In the genomic region with DNA sequence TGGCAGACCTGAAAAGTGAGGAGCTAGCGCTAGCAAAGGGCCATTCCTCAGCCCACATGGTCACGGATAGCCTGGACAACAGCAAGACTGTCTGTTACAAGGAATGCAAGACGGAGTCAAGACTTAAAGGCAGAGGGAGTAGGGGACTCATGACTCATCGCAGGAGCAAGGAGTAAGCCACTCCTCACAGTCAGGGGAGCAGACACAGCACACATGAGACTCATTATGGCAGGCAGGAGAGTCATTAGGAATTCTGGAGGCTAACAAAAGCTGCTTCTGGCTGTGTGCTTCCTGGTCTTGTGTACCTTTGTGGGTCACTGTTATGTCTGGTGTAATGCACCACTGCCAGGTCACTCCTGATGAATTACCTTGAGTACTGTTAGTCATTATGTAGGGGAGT, we compare ENCODE assay signal across 22 mouse cellular contexts.
A peak's percentile ranks its signal among the peaks of the same experiment; 100 is the strongest.
DNase-seq lines count a peak whose midpoint lies in the region.
"Had no signal": no experiment of that assay in that cellular context is flagged by ENCODE, and none has a peak within 500 bp of the region (broad histone marks: within the 10 kb centered on the region; RNA-seq: fewer than 3 reads in every experiment).

No protein-coding gene starts in this region.

- peak; percentile 61 for DNase-seq in heart, adult 11 months
- no peak for DNase-seq in heart, postnatal 14 days
- DNase-seq in embryonic facial prominence, embryonic 10.5 days (ENCODE audit: low spot score), result peak; percentile 46
- DNase-seq in fibroblast of lung, adult 2 months (ENCODE audit: low read depth), result peak; percentile 22
- no peak for DNase-seq in thymus, postnatal 36 days
- no peak for DNase-seq in kidney, postnatal 36 days
- DNase-seq in cerebellum, postnatal 25 days, result no peak
- DNase-seq in cerebellum, adult 11 months, result no peak
- DNase-seq: adrenal gland, postnatal 10 days; B cell, adult 2 months; cerebellum, adult 9-10 months; forebrain, postnatal 0 days; liver, embryonic 13.5 days; lung, adult 2 months; lung, postnatal 14 days; right cerebral cortex, adult 18-20 months; thymus, postnatal 25 days had no signal

- peaks cover 55% of the 10 kb centered on the region for H3K36me3 ChIP-seq in embryonic facial prominence, embryonic 10.5 days (replicated peaks)

- intact Hi-C loops in heart, postnatal 14 days (cut with DNase I), result no loop called here

- H3K27ac ChIP-seq in embryonic facial prominence, embryonic 10.5 days (replicated peaks), result peak overlapping the region; percentile 55
- H3K27ac ChIP-seq: hindbrain, postnatal 0 days; kidney, embryonic 15.5 days; liver, embryonic 13.5 days; stomach, embryonic 15.5 days had no signal

- no peak overlapping the region for H3K4me3 ChIP-seq in embryonic facial prominence, embryonic 10.5 days
- H3K4me3 ChIP-seq: kidney, embryonic 15.5 days; liver, embryonic 13.5 days; stomach, embryonic 15.5 days had no signal

- 62% methylated on average over 4 of the region's 4 CpGs for WGBS in embryonic facial prominence, embryonic 10.5 days

- H3K4me1 ChIP-seq in embryonic facial prominence, embryonic 10.5 days, result peaks cover 6% of the 10 kb centered on the region
- H3K4me1 ChIP-seq: kidney, embryonic 15.5 days; liver, embryonic 13.5 days; stomach, embryonic 15.5 days had no signal

- H3K9me3 ChIP-seq in embryonic facial prominence, embryonic 10.5 days, result no peaks in the 10 kb centered on the region
- H3K9me3 ChIP-seq: G1E; kidney, embryonic 15.5 days; liver, embryonic 13.5 days; stomach, embryonic 15.5 days had no signal

- H3K27me3 ChIP-seq in embryonic facial prominence, embryonic 10.5 days (replicated peaks; ENCODE audit: low read depth, poor library complexity, severe bottlenecking), result no peaks in the 10 kb centered on the region
- H3K27me3 ChIP-seq: CH12.LX; kidney, embryonic 15.5 days; liver, embryonic 13.5 days; stomach, embryonic 15.5 days had no signal

Comparison
In these comparisons a context has a peak if more than half of its experiments do, and no peak if none do; other contexts are left out.
1. DNase-seq: peak in heart, adult 11 months (single experiment), embryonic facial prominence, embryonic 10.5 days (single experiment) and fibroblast of lung, adult 2 months (single experiment); none in heart, postnatal 14 days (0 of 2), thymus, postnatal 36 days (0 of 2), kidney, postnatal 36 days (0 of 2), cerebellum, postnatal 25 days (0 of 2) and cerebellum, adult 11 months (single experiment).